Mouse (Mus musculus) erythroblast, embryonic 14.5 days (primary cell): ENCODE results near the gene March2.

ENCODE experiments used
- GATA1 ChIP-seq: IDR thresholded peaks from 2 replicates; pipeline ENCODE4 v1.6.1; 2012; ENCODE audit warnings: low read length, inconsistent platforms, mixed read lengths
- TAL1 ChIP-seq: IDR thresholded peaks from 3 replicates; pipeline ENCODE4 v1.6.1; 2012; ENCODE audit warnings: low read length, inconsistent platforms, mixed read lengths

- TF ChIP-seq GATA1 (no peak), TAL1 (no peak)
Observed at GRCm38 (mm10) chr17:33766389-33766788, 47.9 kb upstream of the March2 start.
